Mouse (Mus musculus): Measurements from ENCODE around the gene Agap2.

DNA sequence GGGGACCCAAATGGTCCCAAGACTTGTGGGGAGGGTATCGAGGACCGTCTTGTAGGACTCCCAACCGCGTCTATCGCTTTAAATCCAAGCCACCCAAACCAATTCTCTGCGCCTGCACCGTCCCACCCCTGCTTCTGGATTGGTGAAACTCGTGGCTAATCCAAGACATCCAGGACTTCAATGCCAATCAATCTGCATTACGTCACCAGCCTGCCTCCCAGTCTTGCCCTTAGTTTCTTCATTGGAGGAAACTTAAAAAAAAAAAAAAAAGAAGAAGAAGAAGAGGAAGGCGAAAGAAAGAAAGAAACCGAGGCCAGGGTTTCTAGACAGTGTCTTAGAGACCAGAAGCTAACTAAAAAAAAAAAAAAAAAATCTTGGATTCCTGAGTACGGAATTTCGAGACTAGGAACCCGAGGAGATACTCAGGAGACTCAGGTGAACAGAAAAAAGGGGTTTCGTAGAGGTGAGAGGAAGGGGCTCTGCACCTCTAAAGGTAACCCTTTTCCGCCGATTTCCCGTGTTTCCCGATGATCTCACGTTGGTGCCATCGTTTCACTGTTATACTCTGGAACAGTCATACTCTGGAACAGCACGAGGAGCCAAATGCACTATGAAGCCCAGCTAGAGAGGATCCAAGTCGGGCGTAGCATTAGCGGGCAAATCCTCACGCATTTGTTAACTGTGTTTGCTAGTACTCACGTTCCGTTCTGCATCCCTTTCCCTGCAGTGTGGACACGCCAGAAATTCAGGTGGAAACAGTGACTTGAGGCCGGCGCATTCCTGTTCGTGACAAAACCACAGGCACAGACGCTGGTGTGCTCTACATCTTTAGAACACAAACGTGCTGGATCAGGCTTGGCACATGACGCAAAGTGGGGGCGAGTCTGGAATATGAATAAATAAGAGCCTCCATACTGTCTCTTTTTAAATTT, 4.6 kb upstream of the Agap2 start, which contains the start of gene Tspan31:
- peak; percentile 78; the same call in 1 of the 2 replicates for TF ChIP-seq POLR2A (IDR thresholded peaks at IDR 0.05; ENCODE audit: low read depth, low read length)
- no peak for TF ChIP-seq CTCF (IDR thresholded peaks at IDR 0.05; ENCODE audit: extremely low read depth, insufficient read length, insufficient replicate concordance, low read depth, low read length)
